Mouse (Mus musculus) CD4-positive naive resting alpha-beta T cell, adult 57 days (primary cell): ENCODE measurements around the gene Slco1a1. TPM values are rescaled to one million over a fixed set of nuclear protein-coding genes. Genes with fewer than 3 reads are reported as not detected.

Source experiments
- total RNA-seq: library from RNA; stranded (reverse); gene quantifications from one replicate; pipeline ENCODE4 v1.2.4, GENCODE M21; 2023

Gene Slco1a1
- total RNA-seq: not detected

DNA sequence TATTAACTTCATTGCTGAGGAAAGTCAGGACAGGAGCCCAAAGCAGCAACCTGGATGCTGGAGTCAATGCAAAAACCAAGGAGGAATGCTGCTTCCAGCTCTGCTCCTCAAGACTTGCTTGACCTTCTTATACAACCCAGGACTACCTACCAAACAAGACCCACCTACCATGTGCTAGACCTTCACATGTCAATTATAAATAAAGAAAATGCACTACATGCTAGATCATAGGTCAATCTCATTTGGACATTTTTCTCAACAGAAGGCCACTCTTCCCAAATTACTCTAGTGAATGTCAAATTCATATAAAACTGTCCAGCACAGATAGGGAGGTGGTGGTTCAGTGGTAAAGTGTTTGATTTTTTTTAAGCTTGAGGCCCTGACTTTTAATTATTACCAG lies at the start of gene Slco1a1:
Gene Slco1a1, minus strand, starts transcription at position 101 of the 400 bp plus-strand sequence.

Other genes starting within 250 kb of the Slco1a1 start
- not detected for gene Gm5724, start 173.2 kb downstream of the Slco1a1 start, total RNA-seq
- gene Slco1a4, start 90.8 kb downstream of the Slco1a1 start, total RNA-seq: not detected
- not detected for gene Gm6614, start 64.5 kb upstream of the Slco1a1 start, total RNA-seq